In genomic region chr15:101028960-101029359, GRCm38 (mm10) we compare ENCODE assay signal across 34 mouse cellular contexts. TPM values are rescaled to one million over a fixed set of nuclear protein-coding genes. Genes with fewer than 3 reads are reported as not detected.
DNase-seq lines count a peak whose midpoint lies in the region; ATAC-seq and TF ChIP-seq lines count a peak whose summit lies in the region.
"Had no signal": no experiment of that assay in that cellular context is flagged by ENCODE, and none has a peak within 500 bp of the region (broad histone marks: within the 10 kb centered on the region; RNA-seq: fewer than 3 reads in every experiment).

No protein-coding gene starts in this region.

- no peaks in the 10 kb centered on the region for H3K36me3 ChIP-seq in limb, embryonic 12.5 days
- no peaks in the 10 kb centered on the region for H3K36me3 ChIP-seq in limb, embryonic 10.5 days
- no peaks in the 10 kb centered on the region for H3K36me3 ChIP-seq in limb, embryonic 13.5 days
- H3K36me3 ChIP-seq in hindbrain, postnatal 0 days (ENCODE audit: insufficient read depth, low read length): peaks cover 28% of the 10 kb centered on the region
- H3K36me3 ChIP-seq: intestine, embryonic 15.5 days had no signal

- H3K4me1 ChIP-seq in limb, embryonic 12.5 days (replicated peaks): 0 out of 2 replicates have a peak, but pooled peaks cover 3% of the 10 kb centered on the region
- H3K4me1 ChIP-seq in limb, embryonic 10.5 days: peaks cover 23% of the 10 kb centered on the region
- H3K4me1 ChIP-seq in limb, embryonic 13.5 days: peaks cover 11% of the 10 kb centered on the region
- H3K4me1 ChIP-seq in hindbrain, postnatal 0 days (ENCODE audit: insufficient read depth, low read length): no peaks in the 10 kb centered on the region
- H3K4me1 ChIP-seq: forebrain, embryonic 15.5 days; hindbrain, embryonic 15.5 days; intestine, embryonic 15.5 days had no signal

- no peak for TF ChIP-seq CTCF in hindbrain, postnatal 0 days (IDR thresholded peaks at IDR 0.05; ENCODE audit: low read depth)

- no peak for ATAC-seq in limb, embryonic 12.5 days (ENCODE audit: insufficient number of reproducible peaks, insufficient read depth, low FRiP score, low TSS enrichment, low read depth)
- ATAC-seq in limb, embryonic 13.5 days (ENCODE audit: low FRiP score, low read depth): no peak
- ATAC-seq in hindbrain, postnatal 0 days: no peak
- ATAC-seq: CD4-positive, CD25-positive, alpha-beta regulatory T cell, adult 4 months; forebrain, embryonic 15.5 days; intestine, embryonic 15.5 days; Patski had no signal

- H3K4me3 ChIP-seq in limb, embryonic 12.5 days (replicated peaks): no peak overlapping the region
- H3K4me3 ChIP-seq in limb, embryonic 10.5 days: no peak overlapping the region
- no peak overlapping the region for H3K4me3 ChIP-seq in limb, embryonic 13.5 days
- no peak overlapping the region for H3K4me3 ChIP-seq in hindbrain, postnatal 0 days (ENCODE audit: low read length)
- H3K4me3 ChIP-seq: forebrain, embryonic 15.5 days; hindbrain, embryonic 12.5 days; hindbrain, embryonic 15.5 days; intestine, embryonic 15.5 days had no signal

- no peak for DNase-seq in limb, embryonic 10.5 days (ENCODE audit: low spot score)
- peak; percentile 53 for DNase-seq in adipocyte (ENCODE audit: low spot score)
- DNase-seq in lung, postnatal 25 days (ENCODE audit: low spot score): no peak
- DNase-seq in hindbrain, postnatal 0 days (ENCODE audit: low spot score): no peak
- no peak for DNase-seq in frontal cortex, postnatal 10 days (ENCODE audit: low spot score in 2 of 2)
- DNase-seq: adrenal gland, adult 2 months; adrenal gland, postnatal 14 days; cerebellum, adult 11-12 months; cerebellum, adult 8-10 months; cerebellum, postnatal 10 days; cerebellum, postnatal 36 days; embryo, embryonic 11 days; gastrocnemius, postnatal 14 days; heart, adult 11 months had no signal

- H3K9ac ChIP-seq in limb, embryonic 12.5 days (replicated peaks): no peak overlapping the region
- no peak overlapping the region for H3K9ac ChIP-seq in limb, embryonic 13.5 days
- H3K9ac ChIP-seq in hindbrain, postnatal 0 days (replicated peaks; ENCODE audit: low read length): no peak overlapping the region
- H3K9ac ChIP-seq: forebrain, embryonic 15.5 days; hindbrain, embryonic 12.5 days; hindbrain, embryonic 15.5 days; intestine, embryonic 15.5 days had no signal

- 88% methylated on average over 2 of the region's 2 CpGs for WGBS in limb, embryonic 12.5 days
- WGBS in limb, embryonic 10.5 days: 86% methylated on average over 2 of the region's 2 CpGs
- 66% methylated on average over 2 of the region's 2 CpGs for WGBS in limb, embryonic 13.5 days
- WGBS in hindbrain, postnatal 0 days: 58% methylated on average over 2 of the region's 2 CpGs

- 0 out of 2 replicates have a peak, but pooled peaks cover 7% of the 10 kb centered on the region for H3K27me3 ChIP-seq in limb, embryonic 12.5 days
- peaks cover 11% of the 10 kb centered on the region for H3K27me3 ChIP-seq in limb, embryonic 10.5 days (ENCODE audit: low read depth, poor library complexity, severe bottlenecking)
- 0 out of 2 replicates have a peak, but pooled peaks cover 7% of the 10 kb centered on the region for H3K27me3 ChIP-seq in limb, embryonic 13.5 days
- H3K27me3 ChIP-seq in hindbrain, postnatal 0 days (ENCODE audit: insufficient read depth, low read length): no peaks in the 10 kb centered on the region
- H3K27me3 ChIP-seq: forebrain, embryonic 15.5 days; hindbrain, embryonic 12.5 days; hindbrain, embryonic 15.5 days; Patski had no signal

- H3K4me2 ChIP-seq in limb, embryonic 12.5 days: no peak overlapping the region
- H3K4me2 ChIP-seq in limb, embryonic 13.5 days (replicated peaks): no peak overlapping the region
- H3K4me2 ChIP-seq in hindbrain, postnatal 0 days (ENCODE audit: low read depth, low read length): no peak overlapping the region
- H3K4me2 ChIP-seq: forebrain, embryonic 15.5 days; heart, embryonic 11.5 days; hindbrain, embryonic 12.5 days; hindbrain, embryonic 15.5 days; intestine, embryonic 15.5 days had no signal

- H3K9me3 ChIP-seq in limb, embryonic 12.5 days: no peaks in the 10 kb centered on the region
- no peaks in the 10 kb centered on the region for H3K9me3 ChIP-seq in limb, embryonic 10.5 days (replicated peaks)
- no peaks in the 10 kb centered on the region for H3K9me3 ChIP-seq in limb, embryonic 13.5 days
- H3K9me3 ChIP-seq in hindbrain, postnatal 0 days (ENCODE audit: low read length): no peaks in the 10 kb centered on the region
- H3K9me3 ChIP-seq: forebrain, embryonic 15.5 days; hindbrain, embryonic 12.5 days; hindbrain, embryonic 15.5 days; intestine, embryonic 15.5 days had no signal

- H3K27ac ChIP-seq in limb, embryonic 12.5 days: 0 out of 2 replicates have a peak overlapping the region, but pooled peaks have one; percentile 19
- H3K27ac ChIP-seq in limb, embryonic 10.5 days: no peak overlapping the region
- H3K27ac ChIP-seq in limb, embryonic 13.5 days: peak overlapping the region; percentile 6; the same call in 1 of the 2 replicates
- no peak overlapping the region for H3K27ac ChIP-seq in hindbrain, postnatal 0 days
- H3K27ac ChIP-seq: forebrain, embryonic 15.5 days; hindbrain, embryonic 12.5 days; hindbrain, embryonic 15.5 days; intestine, embryonic 15.5 days had no signal

RNA-seq across cellular contexts. Expression of gene Gm47841, which starts 18.2 kb away (rescaled TPM):
- not detected in 2 replicates for polyA plus RNA-seq in limb, embryonic 12.5 days (2016; fragmentation: Nextera tagmentation; extraction: Ambion mirVana)
- polyA plus RNA-seq in limb, embryonic 10.5 days (2016; fragmentation: Nextera tagmentation; extraction: Ambion mirVana): not detected in 2 replicates
- not detected in 2 replicates for polyA plus RNA-seq in limb, embryonic 13.5 days (2015; fragmentation: Nextera tagmentation; extraction: Ambion mirVana)
- total RNA-seq in hindbrain, postnatal 0 days (2014; rRNA removed): not detected in 2 replicates
- not detected in 2 replicates for polyA plus RNA-seq in hindbrain, postnatal 0 days (2015; fragmentation: Nextera tagmentation; extraction: Ambion mirVana)
- total RNA-seq: adrenal gland, postnatal 14 days; gastrocnemius, adult 18-20 months; gastrocnemius, postnatal 14 days; heart, postnatal 25 days; hematopoietic stem cell, adult 5-6 weeks had no signal
- polyA plus RNA-seq: adrenal gland, adult 2 months; brain, embryonic 14.5 days; C2C12; CD4-positive, CD25-positive, alpha-beta regulatory T cell, adult 4 months; cortical plate, adult 2 months; embryonic facial prominence, embryonic 11.5 days; embryonic facial prominence, embryonic 14.5 days; forebrain, embryonic 11.5 days; forebrain, embryonic 15.5 days; heart, embryonic 11.5 days; heart, embryonic 14.5 days; heart, postnatal 0 days; hindbrain, embryonic 12.5 days; hindbrain, embryonic 15.5 days; intestine, embryonic 15.5 days had no signal

RNA-seq across cellular contexts. Expression of gene Fignl2, which starts 49.4 kb away (rescaled TPM):
- polyA plus RNA-seq in limb, embryonic 12.5 days (2016; fragmentation: Nextera tagmentation; extraction: Ambion mirVana): 0.38 and 0.56 TPM in 2 replicates
- 0.98 and 1.9 TPM in 2 replicates for polyA plus RNA-seq in limb, embryonic 10.5 days (2016; fragmentation: Nextera tagmentation; extraction: Ambion mirVana)
- polyA plus RNA-seq in limb, embryonic 13.5 days (2015; fragmentation: Nextera tagmentation; extraction: Ambion mirVana): 0.20 and 0.26 TPM in 2 replicates
- 2.3 and 4.0 TPM in 2 replicates for total RNA-seq in hindbrain, postnatal 0 days (2014; rRNA removed)
- polyA plus RNA-seq in hindbrain, postnatal 0 days (2015; fragmentation: Nextera tagmentation; extraction: Ambion mirVana): 0.10 and 0.11 TPM in 2 replicates
- total RNA-seq: hematopoietic stem cell, adult 5-6 weeks had no signal
- polyA plus RNA-seq: CD4-positive, CD25-positive, alpha-beta regulatory T cell, adult 4 months; forebrain, embryonic 15.5 days had no signal

Comparison
In these comparisons a context has a peak if more than half of its experiments do, and no peak if none do; other contexts are left out.
1. H3K27ac ChIP-seq: peak in limb, embryonic 12.5 days (single experiment) and limb, embryonic 13.5 days (single experiment); none in limb, embryonic 10.5 days (single experiment) and hindbrain, postnatal 0 days (single experiment).